Mouse (Mus musculus): ENCODE measurements around the gene Mtf1. TPM values are rescaled to one million over a fixed set of nuclear protein-coding genes. Genes with fewer than 3 reads are reported as not detected.

The Mtf1 gene
- total RNA-seq, 2 experiments from 2014 or later: 21.7 to 26.6 TPM

- peak; percentile 99 for DNase-seq
Measured at GRCm38 (mm10) chr4:124802309-124803260, 681 bp downstream of the Mtf1 start.

- DNase-seq: no peak
Measured at GRCm38 (mm10) chr4:124803406-124803805, 1.5 kb downstream of the Mtf1 start.

DNA sequence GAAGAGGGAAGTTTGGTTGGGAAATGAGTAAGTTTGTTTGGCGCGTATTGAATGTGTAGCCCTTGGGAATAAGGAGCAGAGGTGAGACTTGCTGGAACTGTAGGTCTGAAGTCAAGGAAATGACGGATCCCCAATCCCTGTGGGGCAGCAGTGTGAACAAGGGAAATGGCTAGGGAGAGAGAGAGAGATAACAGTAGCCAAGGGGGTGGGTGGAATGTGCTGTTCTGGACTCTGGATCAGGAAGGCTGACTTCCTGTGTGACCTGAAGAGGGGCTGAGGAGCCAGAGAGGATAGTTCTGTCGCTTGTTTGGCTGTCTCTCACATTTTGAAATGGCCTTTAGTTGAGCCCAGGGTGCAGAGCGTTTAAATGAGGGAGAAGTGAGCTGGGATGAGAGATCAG is 6.6 kb downstream of the Mtf1 start:
- DNase-seq: no peak

- DNase-seq: no peak
Measured at GRCm38 (mm10) chr4:124809136-124809883, 7.4 kb downstream of the Mtf1 start.

DNA sequence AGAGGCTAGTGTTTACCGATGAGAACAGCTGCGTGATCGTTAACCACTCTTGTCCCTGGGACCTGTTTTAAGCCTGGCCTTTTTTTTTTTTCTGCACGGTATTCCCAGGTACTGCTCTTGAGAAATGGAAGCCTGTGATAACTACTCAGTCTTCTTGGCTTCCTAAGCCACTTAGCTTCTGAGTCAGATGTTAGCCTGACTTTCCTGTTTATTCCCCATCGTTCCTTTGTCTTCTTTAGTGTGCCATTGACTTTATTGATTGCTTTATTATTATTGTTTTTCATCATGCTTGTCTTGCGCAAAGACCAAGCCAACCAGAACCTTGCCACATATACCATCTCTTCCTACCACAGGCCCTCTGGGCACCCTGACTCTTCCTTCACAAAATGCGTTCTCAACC is 8.2 kb downstream of the Mtf1 start:
- no peak for DNase-seq

GRCm38 (mm10) chr4:124811347-124811975 is 9.6 kb downstream of the Mtf1 start:
- no peak for DNase-seq

- DNase-seq: peak in 1 of 2 experiments; percentile 12
Measured at GRCm38 (mm10) chr4:124815901-124816300, 14.0 kb downstream of the Mtf1 start.

GRCm38 (mm10) chr4:124817803-124818202 is 15.9 kb downstream of the Mtf1 start:
- DNase-seq: peak; percentile 71 to 79

GRCm38 (mm10) chr4:124818832-124819231 is 16.9 kb downstream of the Mtf1 start:
- DNase-seq: no peak

DNA sequence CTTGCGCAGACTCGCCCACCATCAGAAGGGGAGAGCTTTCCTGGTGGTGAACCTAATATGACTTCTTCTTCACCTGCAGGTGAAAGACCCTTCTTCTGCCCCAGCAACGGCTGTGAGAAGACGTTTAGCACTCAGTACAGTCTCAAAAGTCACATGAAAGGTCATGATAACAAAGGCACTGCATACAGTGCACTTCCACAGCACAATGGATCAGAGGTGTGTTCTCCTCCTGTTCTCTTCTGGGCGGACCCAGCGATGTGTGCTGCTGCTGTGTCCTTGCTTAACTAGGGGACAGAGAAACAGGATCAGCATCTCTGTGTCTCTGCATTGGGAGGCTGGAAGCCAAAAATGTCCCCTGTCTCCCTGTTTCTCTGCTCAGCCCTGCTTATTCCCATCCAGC is 23.1 kb downstream of the Mtf1 start:
- no peak for DNase-seq

DNA sequence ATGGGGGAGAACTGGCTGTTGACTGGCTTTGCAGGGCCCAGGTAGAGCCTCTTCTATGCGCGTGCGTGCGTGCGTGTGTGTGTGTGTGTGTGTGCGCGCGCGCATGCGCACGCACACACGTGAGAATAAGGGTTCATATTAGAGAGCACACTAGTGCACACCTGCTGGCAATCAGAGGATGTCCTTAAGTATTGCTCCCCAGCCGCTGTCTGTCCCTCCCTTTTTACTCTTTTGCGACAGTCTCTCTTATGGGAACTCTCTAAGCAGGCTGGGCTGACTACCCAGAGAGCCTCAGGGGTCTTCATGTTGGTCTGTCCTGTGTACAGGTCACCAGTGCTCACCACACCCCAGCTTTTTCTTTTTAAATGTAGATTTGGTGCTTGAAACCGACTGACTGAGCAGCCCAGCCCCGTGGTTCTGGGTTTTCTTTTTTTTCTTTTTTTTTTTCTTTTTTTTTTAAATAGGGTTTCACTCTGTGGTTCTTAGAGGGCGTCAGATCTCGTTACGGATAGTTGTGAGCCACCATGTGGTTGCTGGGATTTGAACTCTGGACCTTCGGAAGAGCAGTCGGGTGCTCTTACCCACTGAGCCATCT is 23.6 kb downstream of the Mtf1 start:
- DNase-seq: no peak

DNA sequence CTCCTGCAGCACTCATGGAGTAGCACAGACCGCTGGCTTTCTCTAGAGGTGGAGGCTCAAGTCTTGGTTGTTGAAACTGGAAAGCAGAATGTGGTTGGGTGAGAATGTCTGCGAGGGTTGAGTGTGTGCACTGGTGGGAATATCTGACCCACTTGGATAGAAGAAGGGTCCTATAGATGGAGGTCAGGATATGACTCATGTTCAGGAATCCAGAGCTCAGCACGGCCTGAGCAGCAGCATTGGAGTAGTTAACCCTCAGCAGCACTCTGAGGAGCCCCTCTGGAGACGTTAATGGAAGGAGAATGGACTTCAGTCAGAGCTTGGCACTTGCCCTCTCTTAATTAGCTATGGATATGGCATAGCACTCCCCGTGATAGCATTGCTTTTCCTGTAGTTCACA is 27.8 kb downstream of the Mtf1 start:
- DNase-seq: no peak

GRCm38 (mm10) chr4:124832796-124833195 is 30.9 kb downstream of the Mtf1 start:
- no peak for DNase-seq

DNA sequence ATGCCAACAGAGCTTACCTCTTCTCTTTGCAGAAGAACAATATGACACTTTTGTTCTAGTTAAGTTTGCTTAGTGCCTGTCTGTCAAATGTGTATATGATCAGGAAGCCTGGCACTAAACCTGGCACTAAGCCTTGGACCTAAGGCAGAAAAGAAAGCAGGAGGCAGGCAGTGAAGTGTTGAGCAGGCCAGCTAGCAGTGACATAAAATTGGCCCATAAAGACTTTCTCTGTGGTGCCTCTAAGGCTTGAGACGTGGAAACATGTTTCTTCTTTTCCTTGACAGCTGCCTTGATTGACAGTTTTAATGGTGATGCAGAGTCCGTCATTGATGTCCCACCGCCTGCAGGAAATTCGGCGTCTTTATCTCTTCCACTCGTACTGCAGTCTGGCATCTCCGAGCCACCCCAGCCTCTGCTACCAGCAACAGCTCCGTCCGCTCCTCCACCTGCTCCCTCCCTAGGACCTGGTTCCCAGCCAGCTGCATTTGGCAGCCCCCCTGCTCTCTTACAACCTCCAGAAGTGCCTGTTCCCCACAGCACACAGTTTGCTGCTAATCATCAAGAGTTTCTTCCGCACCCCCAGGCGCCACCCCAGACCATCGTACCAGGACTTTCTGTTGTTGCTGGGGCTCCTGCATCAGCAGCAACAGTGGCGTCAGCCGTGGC is 36.3 kb downstream of the Mtf1 start:
- no peak for DNase-seq

- no peak for DNase-seq
Measured at GRCm38 (mm10) chr4:124840998-124841397, 39.1 kb downstream of the Mtf1 start.

GRCm38 (mm10) chr4:124843493-124843892 is 41.6 kb downstream of the Mtf1 start:
- peak; percentile 49 to 70 for DNase-seq

DNA sequence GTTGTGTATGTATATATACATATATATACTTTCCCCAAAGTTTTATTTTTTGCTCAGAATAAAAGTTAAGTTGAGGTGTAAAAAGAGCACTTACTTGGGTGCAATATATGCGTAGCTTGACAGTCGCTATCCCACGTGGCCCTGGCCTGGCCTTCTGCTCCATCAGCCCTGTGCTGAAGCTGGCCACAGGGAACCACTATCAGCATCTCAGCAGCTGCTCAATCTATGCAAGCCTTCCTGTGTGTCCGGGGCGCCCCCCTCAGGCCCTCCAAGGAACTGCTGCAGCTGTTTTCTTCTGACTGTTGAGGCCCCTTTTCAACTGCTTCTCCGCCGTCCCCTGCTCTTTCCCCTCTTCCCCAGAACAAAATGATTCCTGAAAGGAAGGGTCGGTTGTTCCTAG is 45.7 kb downstream of the Mtf1 start:
- DNase-seq: peak; percentile 83 to 90

GRCm38 (mm10) chr4:124849631-124850260 is 47.8 kb downstream of the Mtf1 start:
- peak; percentile 36 to 54 for DNase-seq

DNA sequence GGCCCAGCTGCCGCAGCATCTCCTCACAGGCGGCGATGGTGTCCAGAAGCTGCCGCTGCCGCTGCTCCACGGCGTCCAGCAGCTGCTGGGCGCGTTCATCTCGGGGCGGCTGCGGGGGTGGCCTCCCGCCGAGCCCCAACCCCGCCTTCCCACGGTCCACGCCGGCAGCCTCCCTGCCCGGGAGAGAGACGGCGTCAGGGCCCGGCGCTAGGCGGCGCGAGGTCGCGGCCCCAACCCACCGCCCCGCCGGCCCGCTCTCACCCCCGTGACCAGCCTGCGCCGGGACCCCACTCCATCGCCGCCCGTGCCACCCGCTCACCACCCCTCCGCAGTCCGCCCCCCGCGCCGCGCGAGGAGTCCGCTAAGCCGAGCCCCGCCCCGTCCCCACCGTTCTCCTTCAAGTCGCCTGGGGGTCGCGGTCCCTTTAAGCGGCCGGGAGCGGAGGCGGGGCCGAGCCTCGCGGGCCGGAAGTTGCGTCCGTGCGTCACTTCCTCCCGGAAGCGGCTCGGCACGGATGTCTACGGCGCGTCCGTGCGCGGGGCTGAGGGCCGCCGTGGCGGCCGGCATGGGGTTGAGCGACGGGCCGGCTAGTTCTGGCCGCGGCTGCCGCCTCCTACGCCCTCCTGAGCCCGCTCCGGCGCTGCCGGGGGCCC is 48.5 kb downstream of the Mtf1 start, which contains the start of gene Yrdc:
Gene Yrdc, plus strand, starts transcription at position 419 of the 653 bp plus-strand sequence.
- DNase-seq: peak; percentile 95 to 96

DNA sequence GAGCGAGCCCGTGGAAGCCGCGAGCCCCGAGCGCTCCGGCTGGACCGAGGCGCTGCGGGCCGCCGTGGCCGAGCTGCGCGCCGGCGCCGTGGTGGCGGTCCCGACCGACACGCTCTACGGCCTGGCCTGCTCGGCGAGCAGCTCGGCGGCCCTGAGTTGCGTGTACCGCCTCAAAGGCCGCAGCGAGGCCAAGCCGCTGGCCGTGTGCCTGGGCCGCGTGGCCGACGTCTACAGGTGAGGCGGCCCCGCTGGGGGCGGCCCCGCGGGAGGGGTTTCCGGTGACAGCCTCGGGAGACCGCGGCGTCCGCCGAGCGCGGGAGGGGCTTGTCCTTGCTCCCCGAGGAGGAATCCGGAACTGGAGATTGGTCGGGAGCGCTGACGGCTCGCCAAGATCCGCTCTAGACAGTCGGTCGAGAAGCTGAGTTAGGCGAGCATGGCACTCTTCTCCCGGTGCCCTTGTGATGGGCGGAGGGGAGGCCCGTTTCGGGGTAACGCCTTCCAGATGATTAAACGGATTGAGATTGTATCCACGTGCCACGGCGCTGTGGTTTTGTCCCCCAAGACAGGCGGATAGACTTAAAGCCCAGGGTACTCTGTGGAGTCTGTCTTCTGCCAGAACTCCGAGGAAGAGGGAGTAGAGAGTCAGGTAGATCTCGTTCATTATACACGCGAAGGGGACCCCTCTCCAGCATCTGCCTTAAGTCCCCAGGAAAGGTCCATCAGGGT is 49.2 kb downstream of the Mtf1 start, which contains the start of gene 1110065P20Rik:
Gene 1110065P20Rik, minus strand, starts transcription at position 264 of the 726 bp plus-strand sequence.
- DNase-seq: peak; percentile 92 to 94
